ENCODE assay signal across 20 mouse cellular contexts in genomic region chr13:101625922-101626321, GRCm38 (mm10).
DNase-seq lines count a peak whose midpoint lies in the region; ATAC-seq lines count a peak whose summit lies in the region.
"Had no signal": no experiment of that assay in that cellular context is flagged by ENCODE, and none has a peak within 500 bp of the region (broad histone marks: within the 10 kb centered on the region; RNA-seq: fewer than 3 reads in every experiment).

No protein-coding gene starts in this region.

- peak overlapping the region; percentile 51; the same call in 1 of the 2 replicates for H3K27ac ChIP-seq in kidney, embryonic 16.5 days (ENCODE audit: low read length)
- H3K27ac ChIP-seq: embryonic facial prominence, embryonic 10.5 days; embryonic facial prominence, embryonic 12.5 days; forebrain, embryonic 13.5 days; forebrain, embryonic 15.5 days had no signal

- H3K9ac ChIP-seq in kidney, embryonic 16.5 days (replicated peaks; ENCODE audit: low read length), result no peak overlapping the region
- H3K9ac ChIP-seq: embryonic facial prominence, embryonic 12.5 days; forebrain, embryonic 13.5 days; forebrain, embryonic 15.5 days had no signal

- peak; percentile 30 for DNase-seq in kidney, adult 9 months
- DNase-seq in kidney, adult 11 months, result no peak
- no peak for DNase-seq in kidney, postnatal 4 days
- peak; percentile 5 for DNase-seq in kidney, postnatal 14 days
- DNase-seq in kidney, adult 18-20 months, result no peak
- DNase-seq in forelimb bud, embryonic 11.5 days (ENCODE audit: low read depth, low spot score), result peak; percentile 31
- DNase-seq: adrenal gland, adult 8-10 months; adrenal gland, postnatal 14 days; adrenal gland, postnatal 36 days; cerebellum, adult 11-12 months; cerebellum, adult 2 months; cerebellum, adult 9-10 months; cerebellum, postnatal 10 days; cerebellum, postnatal 25 days had no signal

- no peaks in the 10 kb centered on the region for H3K36me3 ChIP-seq in kidney, embryonic 16.5 days (ENCODE audit: insufficient read depth, low read length)
- H3K36me3 ChIP-seq: embryonic facial prominence, embryonic 10.5 days; embryonic facial prominence, embryonic 12.5 days; forebrain, embryonic 15.5 days had no signal

- no peak overlapping the region for H3K4me3 ChIP-seq in kidney, embryonic 16.5 days (ENCODE audit: low read length)
- H3K4me3 ChIP-seq: embryonic facial prominence, embryonic 10.5 days; embryonic facial prominence, embryonic 12.5 days; forebrain, embryonic 13.5 days; forebrain, embryonic 15.5 days had no signal

- peaks cover 24% of the 10 kb centered on the region for H3K4me1 ChIP-seq in kidney, embryonic 16.5 days (ENCODE audit: insufficient read depth, low read length)
- H3K4me1 ChIP-seq: embryonic facial prominence, embryonic 12.5 days; forebrain, embryonic 15.5 days had no signal

- ATAC-seq in kidney, embryonic 16.5 days (ENCODE audit: low FRiP score, low TSS enrichment), result peak; percentile 63; the same call in 1 of the 2 replicates
- no peak for ATAC-seq in activated CD4-positive, CD25-positive, alpha-beta regulatory T cell, adult 4 months
- ATAC-seq: forebrain, embryonic 13.5 days; forebrain, embryonic 15.5 days had no signal

- 12% methylated on average over 5 of the region's 5 CpGs for WGBS in kidney, embryonic 16.5 days

- H3K27me3 ChIP-seq in kidney, embryonic 16.5 days (ENCODE audit: insufficient read depth, low read length), result no peaks in the 10 kb centered on the region
- H3K27me3 ChIP-seq: embryonic facial prominence, embryonic 12.5 days; forebrain, embryonic 13.5 days; forebrain, embryonic 15.5 days had no signal

- H3K4me2 ChIP-seq in kidney, embryonic 16.5 days (replicated peaks; ENCODE audit: low read depth, low read length), result no peak overlapping the region
- H3K4me2 ChIP-seq: embryonic facial prominence, embryonic 12.5 days; forebrain, embryonic 13.5 days; forebrain, embryonic 15.5 days had no signal

- no peaks in the 10 kb centered on the region for H3K9me3 ChIP-seq in kidney, embryonic 16.5 days (ENCODE audit: low read length)
- H3K9me3 ChIP-seq: embryonic facial prominence, embryonic 10.5 days; embryonic facial prominence, embryonic 12.5 days; forebrain, embryonic 13.5 days; forebrain, embryonic 15.5 days had no signal

Comparison
In these comparisons a context has a peak if more than half of its experiments do, and no peak if none do; other contexts are left out.
1. DNase-seq: peak in kidney, adult 9 months (single experiment), kidney, postnatal 14 days (single experiment) and forelimb bud, embryonic 11.5 days (single experiment); none in kidney, adult 11 months (single experiment), kidney, postnatal 4 days (0 of 2) and kidney, adult 18-20 months (single experiment).